Mouse (Mus musculus) right cerebral cortex, postnatal 14 days (tissue): ENCODE data around the gene Sox9.
A peak's percentile ranks its signal among the peaks of the same experiment; 100 is the strongest.

Source experiments
- DNase-seq: peaks from one replicate; pipeline ENCODE4 v3.0.0; 2022

Sox9 gene

GRCm38 (mm10) chr11:112781994-112782356 is at the start of gene Sox9:
Gene Sox9, plus strand, starts transcription at chr11:112782224.
- peak; percentile 66 for DNase-seq

- DNase-seq: no peak
Measured at GRCm38 (mm10) chr11:112732401-112732800, 49.6 kb upstream of the Sox9 start.

GRCm38 (mm10) chr11:112737071-112737470 is 45.0 kb upstream of the Sox9 start:
- no peak for DNase-seq

- no peak for DNase-seq
Measured at GRCm38 (mm10) chr11:112739681-112740080, 42.3 kb upstream of the Sox9 start.

- DNase-seq: no peak
Measured at GRCm38 (mm10) chr11:112756516-112756915, 25.5 kb upstream of the Sox9 start.

- DNase-seq: no peak
Measured at GRCm38 (mm10) chr11:112758056-112758455, 24.0 kb upstream of the Sox9 start.

- DNase-seq: no peak
Measured at GRCm38 (mm10) chr11:112766956-112767355, 15.1 kb upstream of the Sox9 start.

GRCm38 (mm10) chr11:112767531-112768041 is 14.4 kb upstream of the Sox9 start:
- no peak for DNase-seq

GRCm38 (mm10) chr11:112772791-112773355 is 9.2 kb upstream of the Sox9 start:
- no peak for DNase-seq

- DNase-seq: peak; percentile 45
Measured at GRCm38 (mm10) chr11:112779762-112780161, 2.3 kb upstream of the Sox9 start.

- DNase-seq: no peak
Measured at GRCm38 (mm10) chr11:112780394-112780920, 1.6 kb upstream of the Sox9 start.

- DNase-seq: peak; percentile 59
Measured at GRCm38 (mm10) chr11:112781035-112781911, 751 bp upstream of the Sox9 start.

- DNase-seq: peak; percentile 42
Measured at GRCm38 (mm10) chr11:112782357-112783121, 515 bp downstream of the Sox9 start.

- no peak for DNase-seq
Measured at GRCm38 (mm10) chr11:112783401-112784346, 1.6 kb downstream of the Sox9 start.

- no peak for DNase-seq
Measured at GRCm38 (mm10) chr11:112784347-112784902, 2.4 kb downstream of the Sox9 start.

- peak; percentile 34 for DNase-seq
Measured at GRCm38 (mm10) chr11:112784903-112785381, 2.9 kb downstream of the Sox9 start.

GRCm38 (mm10) chr11:112785581-112785980 is 3.6 kb downstream of the Sox9 start:
- no peak for DNase-seq

GRCm38 (mm10) chr11:112786427-112786826 is 4.4 kb downstream of the Sox9 start:
- no peak for DNase-seq

GRCm38 (mm10) chr11:112788296-112788695 is 6.3 kb downstream of the Sox9 start:
- no peak for DNase-seq

GRCm38 (mm10) chr11:112796379-112796778 is 14.4 kb downstream of the Sox9 start:
- no peak for DNase-seq

- no peak for DNase-seq
Measured at GRCm38 (mm10) chr11:112798831-112799382, 16.9 kb downstream of the Sox9 start.
